Mouse (Mus musculus): ENCODE measurements at regions not wholly inside any gene's neighbourhood (a gene's known extent, or its start where the extent isn't known, plus 50 kb on each side); places are given as distances from the start of the nearest gene placed in this dataset.

- H3K36me3 ChIP-seq (ENCODE audit: insufficient read depth, low read length) = no peaks in the 10 kb centered on the region
- H3K4me3 ChIP-seq (ENCODE audit: low read length) = no peak overlapping the region
- H3K9ac ChIP-seq (replicated peaks; ENCODE audit: low read length) = no peak overlapping the region
- ATAC-seq = no peak
- no peak overlapping the region for H3K4me2 ChIP-seq (ENCODE audit: low read depth, low read length)
- no peaks in the 10 kb centered on the region for H3K9me3 ChIP-seq (ENCODE audit: low read length)
- H3K27me3 ChIP-seq (ENCODE audit: insufficient read depth, low read length) = no peaks in the 10 kb centered on the region
- no peak overlapping the region for H3K27ac ChIP-seq
- no peak for DNase-seq (ENCODE audit: low spot score)
- no peak for TF ChIP-seq CTCF (IDR thresholded peaks at IDR 0.05; ENCODE audit: low read depth)
- H3K4me1 ChIP-seq (ENCODE audit: insufficient read depth, low read length) = no peaks in the 10 kb centered on the region
Measured at GRCm38 (mm10) chr6:16513541-16513940, 384.7 kb downstream of the Tfec start.

- ATAC-seq = no peak
- no peak overlapping the region for H3K9ac ChIP-seq (replicated peaks; ENCODE audit: low read length)
- H3K27me3 ChIP-seq (ENCODE audit: insufficient read depth, low read length) = no peaks in the 10 kb centered on the region
- H3K4me1 ChIP-seq (ENCODE audit: insufficient read depth, low read length) = no peaks in the 10 kb centered on the region
- H3K9me3 ChIP-seq (ENCODE audit: low read length) = no peaks in the 10 kb centered on the region
- H3K27ac ChIP-seq = no peak overlapping the region
- H3K4me2 ChIP-seq (ENCODE audit: low read depth, low read length) = no peak overlapping the region
- no peak for TF ChIP-seq CTCF (IDR thresholded peaks at IDR 0.05; ENCODE audit: low read depth)
- H3K36me3 ChIP-seq (ENCODE audit: insufficient read depth, low read length) = no peaks in the 10 kb centered on the region
- no peak overlapping the region for H3K4me3 ChIP-seq (ENCODE audit: low read length)
- 91% methylated on average over 4 of the region's 4 CpGs for WGBS
- no peak for DNase-seq (ENCODE audit: low spot score)
Measured at GRCm38 (mm10) chr6:16503836-16504235, 394.4 kb downstream of the Tfec start.

- no peaks in the 10 kb centered on the region for H3K9me3 ChIP-seq (ENCODE audit: low read length)
- no peak for TF ChIP-seq CTCF (IDR thresholded peaks at IDR 0.05; ENCODE audit: low read depth)
- H3K27me3 ChIP-seq (ENCODE audit: insufficient read depth, low read length) = no peaks in the 10 kb centered on the region
- H3K4me2 ChIP-seq (ENCODE audit: low read depth, low read length) = no peak overlapping the region
- ATAC-seq = peak; percentile 86
- DNase-seq (ENCODE audit: low spot score) = peak; percentile 71
- no peak overlapping the region for H3K9ac ChIP-seq (replicated peaks; ENCODE audit: low read length)
- no peak overlapping the region for H3K4me3 ChIP-seq (ENCODE audit: low read length)
- no peaks in the 10 kb centered on the region for H3K36me3 ChIP-seq (ENCODE audit: insufficient read depth, low read length)
- H3K4me1 ChIP-seq (ENCODE audit: insufficient read depth, low read length) = no peaks in the 10 kb centered on the region
- no peak overlapping the region for H3K27ac ChIP-seq
- 63% methylated on average over 8 of the region's 8 CpGs for WGBS
Measured at GRCm38 (mm10) chr6:16487015-16487630, 411.1 kb downstream of the Tfec start.

GRCm38 (mm10) chr6:16483295-16483694 is 414.9 kb downstream of the Tfec start:
- Histone ChIP-seq H3K4me1 (ENCODE audit: insufficient read depth, low read length) (no peaks in the 10 kb centered on the region), H3K9me3 (ENCODE audit: low read length) (no peaks in the 10 kb centered on the region), H3K27ac (no peak overlapping the region), H3K9ac (replicated peaks; ENCODE audit: low read length) (no peak overlapping the region), H3K4me3 (ENCODE audit: low read length) (no peak overlapping the region), H3K36me3 (ENCODE audit: insufficient read depth, low read length) (no peaks in the 10 kb centered on the region), H3K27me3 (ENCODE audit: insufficient read depth, low read length) (no peaks in the 10 kb centered on the region), H3K4me2 (ENCODE audit: low read depth, low read length) (no peak overlapping the region)
- DNase-seq (ENCODE audit: low spot score) (no peak), ATAC-seq (no peak)
- WGBS = 67% methylated on average over 5 of the region's 5 CpGs
- TF ChIP-seq CTCF (IDR thresholded peaks at IDR 0.05; ENCODE audit: low read depth) = no peak

- H3K36me3 ChIP-seq (ENCODE audit: insufficient read depth, low read length) = no peaks in the 10 kb centered on the region
- TF ChIP-seq CTCF (IDR thresholded peaks at IDR 0.05; ENCODE audit: low read depth) = no peak
- no peaks in the 10 kb centered on the region for H3K27me3 ChIP-seq (ENCODE audit: insufficient read depth, low read length)
- no peak overlapping the region for H3K4me3 ChIP-seq (ENCODE audit: low read length)
- H3K9me3 ChIP-seq (ENCODE audit: low read length) = no peaks in the 10 kb centered on the region
- no peak overlapping the region for H3K9ac ChIP-seq (replicated peaks; ENCODE audit: low read length)
- WGBS = 83% methylated on average over 3 of the region's 3 CpGs
- no peak overlapping the region for H3K4me2 ChIP-seq (ENCODE audit: low read depth, low read length)
- no peak for DNase-seq (ENCODE audit: low spot score)
- H3K4me1 ChIP-seq (ENCODE audit: insufficient read depth, low read length) = no peaks in the 10 kb centered on the region
- H3K27ac ChIP-seq = no peak overlapping the region
- no peak for ATAC-seq
Measured at GRCm38 (mm10) chr6:16468693-16469375, 429.4 kb downstream of the Tfec start.

- H3K27me3 ChIP-seq (ENCODE audit: insufficient read depth, low read length) = no peaks in the 10 kb centered on the region
- no peak overlapping the region for H3K4me3 ChIP-seq (ENCODE audit: low read length)
- no peaks in the 10 kb centered on the region for H3K36me3 ChIP-seq (ENCODE audit: insufficient read depth, low read length)
- no peaks in the 10 kb centered on the region for H3K4me1 ChIP-seq (ENCODE audit: insufficient read depth, low read length)
- no peak for TF ChIP-seq CTCF (IDR thresholded peaks at IDR 0.05; ENCODE audit: low read depth)
- 81% methylated on average over 3 of the region's 3 CpGs for WGBS
- H3K4me2 ChIP-seq (ENCODE audit: low read depth, low read length) = no peak overlapping the region
- no peak overlapping the region for H3K9ac ChIP-seq (replicated peaks; ENCODE audit: low read length)
- no peak overlapping the region for H3K27ac ChIP-seq
- DNase-seq (ENCODE audit: low spot score) (no peak), ATAC-seq (no peak)
- no peaks in the 10 kb centered on the region for H3K9me3 ChIP-seq (ENCODE audit: low read length)
Measured at GRCm38 (mm10) chr6:16458279-16458678, 440.0 kb downstream of the Tfec start.

Measured in hindbrain, postnatal 0 days (tissue).